Mouse (Mus musculus) cortical plate, adult 2 months (tissue): ENCODE measurements around the gene Frmd4b.

Experiments
- CTCF ChIP-seq: fragments of 200-500 bp; IDR thresholded peaks from 2 replicates; pipeline ENCODE4 v1.5.1; 2011; ENCODE audit warnings: mild to moderate bottlenecking, control low read depth, low read length; ENCODE audit not compliant: insufficient read depth; ENCODE audit errors: extremely low read depth
- POLR2A ChIP-seq: fragments of 200-500 bp; IDR thresholded peaks from 2 replicates; pipeline ENCODE4 v1.6.1; 2011; ENCODE audit warnings: mild to moderate bottlenecking, low read length, control low read depth; ENCODE audit not compliant: insufficient read depth; ENCODE audit errors: extremely low read depth

DNA sequence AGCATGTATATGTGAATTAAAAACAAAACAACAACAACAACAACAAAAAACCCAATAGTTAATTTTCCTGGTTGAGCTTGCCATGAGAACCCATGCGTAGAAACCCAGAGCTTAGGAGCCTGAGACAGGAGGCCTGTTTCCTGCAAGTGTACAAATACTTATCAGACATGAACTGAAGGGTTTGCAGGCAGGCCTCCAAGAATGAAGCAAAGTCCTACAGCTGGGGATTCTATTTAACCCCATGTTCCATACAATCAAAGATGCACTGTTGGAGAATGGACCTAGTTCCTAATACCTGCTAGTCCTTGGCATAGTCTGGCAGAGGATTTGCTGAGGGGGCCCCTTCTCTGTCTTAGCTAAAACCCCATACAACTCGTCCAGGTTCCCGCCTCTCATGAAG lies 276.2 kb downstream of the Frmd4b start:
- TF ChIP-seq POLR2A (no peak), CTCF (no peak)
